Mouse (Mus musculus): ENCODE measurements around the gene Gm853. TPM values are rescaled to one million over a fixed set of nuclear protein-coding genes. Genes with fewer than 3 reads are reported as not detected.
A peak's percentile ranks its signal among the peaks of the same experiment; 100 is the strongest.

Gene Gm853
- polyA plus RNA-seq (2016; fragmentation: Nextera tagmentation; extraction: Ambion mirVana) = not detected in 2 replicates

DNA sequence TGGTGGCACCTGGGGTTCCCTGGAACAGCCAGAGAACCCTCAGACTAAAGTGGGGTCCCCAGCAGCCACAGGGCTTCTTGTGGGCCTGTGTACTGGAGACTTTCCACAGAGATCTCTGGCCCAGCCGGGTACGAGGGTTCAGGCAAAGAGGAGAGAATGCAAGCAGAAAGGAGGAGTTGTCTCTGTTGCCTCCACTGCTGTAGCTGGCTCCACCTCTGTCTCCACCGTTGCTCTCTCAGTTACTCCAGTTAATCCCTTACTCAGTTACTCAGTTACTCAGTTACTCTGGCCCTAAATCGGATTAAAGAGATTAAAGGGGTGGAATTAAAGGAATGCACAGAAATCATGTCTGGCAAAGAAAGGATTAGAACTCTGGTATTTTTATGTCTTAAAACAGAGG lies at the start of gene Gm853:
Gene Gm853, minus strand, starts transcription at position 223 of the 400 bp plus-strand sequence.
- ATAC-seq (ENCODE audit: insufficient number of reproducible peaks, insufficient read depth, low FRiP score, low TSS enrichment, low read depth) = no peak

GRCm38 (mm10) chr4:130270611-130271347 lies 48.6 kb upstream of the Gm853 start:
- ATAC-seq (ENCODE audit: insufficient number of reproducible peaks, insufficient read depth, low FRiP score, low TSS enrichment, low read depth) = no peak
- no peak overlapping the region for H3K27ac ChIP-seq
- H3K9me3 ChIP-seq = no peaks in the 10 kb centered on the region
- 85% methylated on average over 6 of the region's 6 CpGs for WGBS
- peaks cover 30% of the 10 kb centered on the region for H3K4me1 ChIP-seq (replicated peaks)
- H3K4me3 ChIP-seq (replicated peaks) = no peak overlapping the region
- no peak overlapping the region for H3K9ac ChIP-seq (replicated peaks)
- no peak overlapping the region for H3K4me2 ChIP-seq
- H3K27me3 ChIP-seq = no peaks in the 10 kb centered on the region
- H3K36me3 ChIP-seq = peaks cover 31% of the 10 kb centered on the region

More for the DNA sequence above, at the start of gene Gm853:
- no peaks in the 10 kb centered on the region for H3K36me3 ChIP-seq
- no peak within 1 kb of the TSS for H3K9ac ChIP-seq (replicated peaks)
- H3K4me2 ChIP-seq = no peak within 1 kb of the TSS
- H3K9me3 ChIP-seq = no peaks in the 10 kb centered on the region
- WGBS = 62% methylated on average over 4 of the region's 4 CpGs
- no peaks in the 10 kb centered on the region for H3K4me1 ChIP-seq (replicated peaks)
- peaks cover 4% of the 10 kb centered on the region; the same call in 1 of the 2 replicates for H3K27me3 ChIP-seq
- H3K4me3 ChIP-seq (replicated peaks) = no peak within 1 kb of the TSS
- no peak within 1 kb of the TSS for H3K27ac ChIP-seq

- Histone ChIP-seq H3K4me2 (no peak overlapping the region), H3K27me3 (no peaks in the 10 kb centered on the region), H3K36me3 (peaks cover 31% of the 10 kb centered on the region), H3K9me3 (no peaks in the 10 kb centered on the region), H3K9ac (replicated peaks) (no peak overlapping the region), H3K4me3 (replicated peaks) (no peak overlapping the region), H3K4me1 (replicated peaks) (peaks cover 26% of the 10 kb centered on the region), H3K27ac (no peak overlapping the region)
- 86% methylated on average over 8 of the region's 8 CpGs for WGBS
- ATAC-seq (ENCODE audit: insufficient number of reproducible peaks, insufficient read depth, low FRiP score, low TSS enrichment, low read depth) = no peak
Observed at GRCm38 (mm10) chr4:130270089-130270488, 47.9 kb upstream of the Gm853 start.

- Histone ChIP-seq H3K4me1 (replicated peaks) (peaks cover 38% of the 10 kb centered on the region), H3K27ac (no peak overlapping the region), H3K9ac (replicated peaks) (no peak overlapping the region), H3K9me3 (no peaks in the 10 kb centered on the region), H3K36me3 (peaks cover 36% of the 10 kb centered on the region), H3K4me3 (replicated peaks) (no peak overlapping the region), H3K4me2 (no peak overlapping the region), H3K27me3 (peaks cover 6% of the 10 kb centered on the region; the same call in 1 of the 2 replicates)
- 88% methylated on average over 10 of the region's 10 CpGs for WGBS
- ATAC-seq (ENCODE audit: insufficient number of reproducible peaks, insufficient read depth, low FRiP score, low TSS enrichment, low read depth) = no peak
Observed at GRCm38 (mm10) chr4:130268736-130269135, 46.5 kb upstream of the Gm853 start.

DNA sequence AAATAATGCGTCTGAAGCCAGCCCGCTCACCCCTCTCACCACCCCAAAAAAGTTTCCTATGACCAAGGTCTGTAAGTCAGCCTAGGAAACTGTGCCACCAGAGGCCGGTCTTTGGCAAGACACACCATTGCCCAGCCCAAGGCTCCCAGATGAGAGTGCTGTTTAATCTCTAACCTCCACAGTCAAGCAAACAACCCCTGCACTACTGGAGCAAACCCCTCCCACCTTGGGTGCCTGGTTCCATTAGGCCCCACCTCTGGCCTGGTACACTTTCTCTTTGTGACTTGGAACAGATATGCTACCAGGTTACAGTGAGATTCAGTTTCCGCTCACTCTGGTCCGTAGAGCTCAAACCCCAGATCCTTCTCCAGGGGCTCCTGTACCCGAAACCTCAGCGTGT lies 44.9 kb upstream of the Gm853 start:
- H3K36me3 ChIP-seq = peaks cover 53% of the 10 kb centered on the region
- 78% methylated on average over 7 of the region's 7 CpGs for WGBS
- peaks cover 6% of the 10 kb centered on the region; the same call in 1 of the 2 replicates for H3K27me3 ChIP-seq
- H3K27ac ChIP-seq = peak overlapping the region; percentile 8; the same call in 1 of the 2 replicates
- no peaks in the 10 kb centered on the region for H3K9me3 ChIP-seq
- peaks cover 28% of the 10 kb centered on the region for H3K4me1 ChIP-seq (replicated peaks)
- H3K4me3 ChIP-seq (replicated peaks) = no peak overlapping the region
- 0 out of 2 replicates have a peak overlapping the region, but pooled peaks have one; percentile 3 for H3K4me2 ChIP-seq
- no peak for ATAC-seq (ENCODE audit: insufficient number of reproducible peaks, insufficient read depth, low FRiP score, low TSS enrichment, low read depth)
- H3K9ac ChIP-seq (replicated peaks) = no peak overlapping the region

- 59% methylated on average over 9 of the region's 9 CpGs for WGBS
- Histone ChIP-seq H3K9ac (replicated peaks) (no peak overlapping the region), H3K4me3 (replicated peaks) (no peak overlapping the region), H3K27ac (0 out of 2 replicates have a peak overlapping the region, but pooled peaks have one; percentile 8), H3K36me3 (peaks cover 55% of the 10 kb centered on the region), H3K27me3 (peaks cover 6% of the 10 kb centered on the region; the same call in 1 of the 2 replicates), H3K9me3 (no peaks in the 10 kb centered on the region), H3K4me2 (0 out of 2 replicates have a peak overlapping the region, but pooled peaks have one; percentile 3), H3K4me1 (replicated peaks) (peaks cover 28% of the 10 kb centered on the region)
- ATAC-seq (ENCODE audit: insufficient number of reproducible peaks, insufficient read depth, low FRiP score, low TSS enrichment, low read depth) = no peak
Observed at GRCm38 (mm10) chr4:130266601-130267000, 44.4 kb upstream of the Gm853 start.

DNA sequence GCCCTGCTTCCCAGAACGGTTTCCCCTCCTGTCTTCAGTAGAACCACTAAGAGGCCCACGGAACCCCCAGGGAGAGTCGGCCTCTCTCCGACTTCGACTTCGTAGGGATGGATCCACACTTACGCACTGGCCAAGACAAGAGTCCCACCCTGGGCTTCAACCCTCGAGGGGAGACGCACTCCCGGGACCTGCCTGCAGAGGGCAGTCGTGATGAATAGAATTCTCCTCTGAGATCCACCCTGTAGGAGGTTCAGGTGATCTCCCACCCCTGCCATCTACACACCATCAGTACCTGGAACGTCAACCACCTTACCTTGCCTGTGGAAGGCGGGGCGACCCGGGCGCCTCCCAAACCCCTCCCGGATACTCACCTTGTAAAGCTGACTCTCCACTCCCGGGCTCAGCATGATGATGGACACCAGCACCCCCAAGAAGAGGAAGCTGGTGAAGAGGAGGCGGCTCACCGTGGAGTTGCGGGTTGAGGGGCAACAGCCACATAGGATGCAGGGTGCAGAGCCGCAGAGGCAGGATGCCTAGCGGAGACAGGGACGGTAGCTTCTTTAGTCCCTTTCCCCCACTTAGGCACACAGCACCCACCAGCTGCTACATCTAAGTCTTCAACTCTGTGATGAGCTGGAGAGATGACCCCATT lies 42.6 kb upstream of the Gm853 start:
- peaks cover 6% of the 10 kb centered on the region; the same call in 1 of the 2 replicates for H3K27me3 ChIP-seq
- peaks cover 56% of the 10 kb centered on the region for H3K36me3 ChIP-seq
- no peak for ATAC-seq (ENCODE audit: insufficient number of reproducible peaks, insufficient read depth, low FRiP score, low TSS enrichment, low read depth)
- no peak overlapping the region for H3K27ac ChIP-seq
- no peak overlapping the region for H3K9ac ChIP-seq (replicated peaks)
- no peak overlapping the region for H3K4me2 ChIP-seq
- WGBS = 23% methylated on average over 24 of the region's 24 CpGs
- H3K4me1 ChIP-seq (replicated peaks) = peaks cover 28% of the 10 kb centered on the region
- no peaks in the 10 kb centered on the region for H3K9me3 ChIP-seq
- no peak overlapping the region for H3K4me3 ChIP-seq (replicated peaks)

DNA sequence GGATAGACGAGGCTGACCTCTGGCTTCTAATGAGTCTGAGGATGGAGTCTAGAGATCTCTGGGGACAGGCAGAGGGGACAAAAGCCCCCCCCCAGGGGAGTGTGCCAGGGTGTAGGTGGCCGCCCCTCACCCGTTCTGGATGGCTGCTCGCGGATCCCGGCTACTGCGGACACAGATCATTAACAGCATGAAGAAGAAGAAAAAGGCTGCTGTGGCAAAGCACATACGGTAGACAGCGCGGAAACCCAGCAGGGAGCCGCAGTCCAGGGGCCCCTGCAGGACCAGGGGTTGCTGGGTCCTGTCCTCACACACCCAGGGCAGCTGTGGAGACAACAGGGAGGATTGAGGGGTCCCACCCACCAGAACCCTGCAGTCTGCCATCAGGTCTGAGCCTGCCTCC lies 41.9 kb upstream of the Gm853 start:
- 34% methylated on average over 11 of the region's 11 CpGs for WGBS
- H3K36me3 ChIP-seq = peaks cover 57% of the 10 kb centered on the region

DNA sequence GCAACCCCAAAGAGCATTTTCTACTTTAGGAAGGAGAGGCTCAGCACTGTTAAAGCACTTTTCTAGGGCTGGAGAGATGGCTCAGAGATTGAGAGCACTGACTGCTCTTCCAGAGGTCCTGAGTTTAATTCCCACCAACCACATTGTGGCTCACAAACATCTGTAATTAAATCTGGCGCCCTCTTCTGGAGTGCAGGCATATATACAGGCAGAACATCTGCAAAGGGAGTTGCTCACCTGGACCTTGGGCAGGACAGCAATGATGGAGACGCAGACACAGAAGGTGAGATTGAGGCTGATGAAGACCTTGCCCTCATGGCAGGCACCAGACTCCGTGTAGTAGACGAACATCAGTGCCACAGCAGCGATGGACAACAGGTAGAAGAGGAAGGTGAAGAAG lies 38.2 kb upstream of the Gm853 start:
- no peak overlapping the region for H3K4me3 ChIP-seq (replicated peaks)
- peaks cover 6% of the 10 kb centered on the region; the same call in 1 of the 2 replicates for H3K27me3 ChIP-seq
- H3K9ac ChIP-seq (replicated peaks) = no peak overlapping the region
- no peaks in the 10 kb centered on the region for H3K9me3 ChIP-seq
- H3K4me1 ChIP-seq (replicated peaks) = peaks cover 12% of the 10 kb centered on the region
- 31% methylated on average over 5 of the region's 5 CpGs for WGBS
- peaks cover 87% of the 10 kb centered on the region for H3K36me3 ChIP-seq
- H3K4me2 ChIP-seq = no peak overlapping the region
- no peak overlapping the region for H3K27ac ChIP-seq
- ATAC-seq (ENCODE audit: insufficient number of reproducible peaks, insufficient read depth, low FRiP score, low TSS enrichment, low read depth) = no peak

More for the DNA sequence above, 41.9 kb upstream of the Gm853 start:
- no peak for ATAC-seq (ENCODE audit: insufficient number of reproducible peaks, insufficient read depth, low FRiP score, low TSS enrichment, low read depth)
- peaks cover 28% of the 10 kb centered on the region for H3K4me1 ChIP-seq (replicated peaks)
- peaks cover 6% of the 10 kb centered on the region; the same call in 1 of the 2 replicates for H3K27me3 ChIP-seq
- H3K4me3 ChIP-seq (replicated peaks) = no peak overlapping the region
- H3K9me3 ChIP-seq = no peaks in the 10 kb centered on the region
- H3K4me2 ChIP-seq = no peak overlapping the region
- H3K9ac ChIP-seq (replicated peaks) = no peak overlapping the region
- H3K27ac ChIP-seq = no peak overlapping the region

GRCm38 (mm10) chr4:130252441-130253157 lies 30.4 kb upstream of the Gm853 start:
- H3K4me1 ChIP-seq (replicated peaks) = peaks cover 7% of the 10 kb centered on the region; the same call in 1 of the 2 replicates
- H3K9me3 ChIP-seq = no peaks in the 10 kb centered on the region
- WGBS = 62% methylated on average over 8 of the region's 8 CpGs
- no peak overlapping the region for H3K4me2 ChIP-seq
- H3K4me3 ChIP-seq (replicated peaks) = no peak overlapping the region
- ATAC-seq (ENCODE audit: insufficient number of reproducible peaks, insufficient read depth, low FRiP score, low TSS enrichment, low read depth) = no peak
- H3K9ac ChIP-seq (replicated peaks) = no peak overlapping the region
- H3K27ac ChIP-seq = no peak overlapping the region
- H3K36me3 ChIP-seq = peaks cover 69% of the 10 kb centered on the region
- no peaks in the 10 kb centered on the region for H3K27me3 ChIP-seq

DNA sequence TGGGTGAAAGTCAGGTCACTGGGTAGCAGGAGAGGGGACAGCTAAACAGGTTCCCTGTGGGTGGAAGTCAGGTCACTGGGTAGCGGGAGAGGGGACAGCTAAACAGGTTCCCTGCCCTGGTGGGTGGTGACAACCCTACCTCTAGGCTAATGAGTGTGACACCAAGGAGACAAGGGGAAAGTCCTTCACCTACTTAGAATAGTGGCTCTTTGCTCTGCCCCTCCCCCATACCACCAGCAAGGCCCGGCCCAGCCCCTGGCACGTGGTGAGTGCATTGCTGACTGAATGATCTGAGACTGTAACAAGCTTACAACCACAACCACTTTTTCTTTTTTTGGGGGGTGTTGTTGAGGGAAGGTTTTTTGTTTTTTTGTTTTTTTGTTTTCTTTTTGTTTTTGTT lies 29.6 kb upstream of the Gm853 start:
- Histone ChIP-seq H3K27ac (no peak overlapping the region), H3K4me2 (no peak overlapping the region), H3K4me1 (replicated peaks) (peaks cover 7% of the 10 kb centered on the region; the same call in 1 of the 2 replicates), H3K4me3 (replicated peaks) (no peak overlapping the region), H3K36me3 (peaks cover 61% of the 10 kb centered on the region), H3K27me3 (no peaks in the 10 kb centered on the region), H3K9ac (replicated peaks) (no peak overlapping the region), H3K9me3 (no peaks in the 10 kb centered on the region)
- 42% methylated on average over 3 of the region's 3 CpGs for WGBS
- ATAC-seq (ENCODE audit: insufficient number of reproducible peaks, insufficient read depth, low FRiP score, low TSS enrichment, low read depth) = no peak

Data from limb, embryonic 12.5 days (tissue).